Mouse (Mus musculus): ENCODE measurements around the gene Mgam. TPM values are rescaled to one million over a fixed set of nuclear protein-coding genes. Genes with fewer than 3 reads are reported as not detected.
"Not testable (repeated sequence)": the region's sequence is repeated elsewhere in the genome, so short reads cannot be mapped to it uniquely, and the experiment has no call there.

Mgam gene
- polyA plus RNA-seq, 1 experiment = 3.3 TPM

- TF ChIP-seq POLR2A (IDR thresholded peaks at IDR 0.05; ENCODE audit: insufficient read length, low read depth) = no peak
- no peak for TF ChIP-seq E2F4 (IDR thresholded peaks at IDR 0.05; ENCODE audit: insufficient read depth)
- no peak for TF ChIP-seq TCF12 (IDR thresholded peaks at IDR 0.05; ENCODE audit: insufficient read depth, poor library complexity, severe bottlenecking)
- no peak for TF ChIP-seq SRF (IDR thresholded peaks at IDR 0.05; ENCODE audit: control insufficient read depth, insufficient read length, low read depth)
- no peak for TF ChIP-seq CEBPB (IDR thresholded peaks at IDR 0.05; ENCODE audit: insufficient read depth, poor library complexity, severe bottlenecking)
- TF ChIP-seq TCF3 (IDR thresholded peaks at IDR 0.05; ENCODE audit: insufficient read length, low read depth) = no peak
- TF ChIP-seq REST (IDR thresholded peaks at IDR 0.05; ENCODE audit: insufficient read depth, insufficient read length) = no peak
- Histone ChIP-seq H3ac (ENCODE audit: control insufficient read depth, insufficient read length) (no peak overlapping the region), H3K79me2 (ENCODE audit: control insufficient read depth, insufficient read depth) (no peaks in the 10 kb centered on the region), H3K27me3 (ENCODE audit: control insufficient read depth, insufficient read depth, insufficient read length) (no peaks in the 10 kb centered on the region), H3K4me3 (no peak overlapping the region), H3K4me2 (ENCODE audit: low read depth) (no peak overlapping the region), H3K36me3 (ENCODE audit: control insufficient read depth, insufficient read depth) (no peaks in the 10 kb centered on the region)
These were observed 60.5 kb downstream of the Mgam start for GRCm38 (mm10) chr6:40689180-40689579.

- not testable (repeated sequence) for H3ac ChIP-seq (ENCODE audit: control insufficient read depth, insufficient read length); H3K36me3 ChIP-seq (ENCODE audit: control insufficient read depth, insufficient read depth); H3K27me3 ChIP-seq (ENCODE audit: control insufficient read depth, insufficient read depth, insufficient read length); H3K4me2 ChIP-seq (ENCODE audit: low read depth); H3K79me2 ChIP-seq (ENCODE audit: control insufficient read depth, insufficient read depth); H3K4me3 ChIP-seq
- peak in 1 of 3 experiments; percentile 17 for TF ChIP-seq MYOD1 (IDR thresholded peaks at IDR 0.05; ENCODE audit: control insufficient read depth in 1 of 3, insufficient read length in 2 of 3, low read depth in 2 of 3)
These were observed 63.4 kb downstream of the Mgam start for GRCm38 (mm10) chr6:40692007-40692406.

GRCm38 (mm10) chr6:40713494-40713893, 84.9 kb downstream of the Mgam start:
- H3K4me2 ChIP-seq (ENCODE audit: low read depth); H3K79me2 ChIP-seq (ENCODE audit: control insufficient read depth, insufficient read depth); H3K27me3 ChIP-seq (ENCODE audit: control insufficient read depth, insufficient read depth, insufficient read length); H3K4me3 ChIP-seq; H3K36me3 ChIP-seq (ENCODE audit: control insufficient read depth, insufficient read depth); H3ac ChIP-seq (ENCODE audit: control insufficient read depth, insufficient read length): not testable (repeated sequence)

- Histone ChIP-seq H3K79me2 (ENCODE audit: control insufficient read depth, insufficient read depth) (no peaks in the 10 kb centered on the region), H3K4me2 (ENCODE audit: low read depth) (no peak overlapping the region), H3K4me3 (no peak overlapping the region), H3ac (ENCODE audit: control insufficient read depth, insufficient read length) (no peak overlapping the region), H3K27me3 (ENCODE audit: control insufficient read depth, insufficient read depth, insufficient read length) (no peaks in the 10 kb centered on the region), H3K36me3 (ENCODE audit: control insufficient read depth, insufficient read depth) (no peaks in the 10 kb centered on the region)
- TF ChIP-seq CEBPB (IDR thresholded peaks at IDR 0.05; ENCODE audit: insufficient read depth, poor library complexity, severe bottlenecking) (no peak), USF1 (IDR thresholded peaks at IDR 0.05; ENCODE audit: low read depth) (no peak), TCF3 (IDR thresholded peaks at IDR 0.05; ENCODE audit: insufficient read length, low read depth) (no peak), MYOD1 (IDR thresholded peaks at IDR 0.05; ENCODE audit: control insufficient read depth in 1 of 3, insufficient read length in 2 of 3, low read depth in 2 of 3) (no peak)
These were observed 87.1 kb downstream of the Mgam start for GRCm38 (mm10) chr6:40715705-40716104.

GRCm38 (mm10) chr6:40728506-40728905, 99.9 kb downstream of the Mgam start:
- H3K79me2 ChIP-seq (ENCODE audit: control insufficient read depth, insufficient read depth); H3ac ChIP-seq (ENCODE audit: control insufficient read depth, insufficient read length); H3K4me3 ChIP-seq; H3K36me3 ChIP-seq (ENCODE audit: control insufficient read depth, insufficient read depth); H3K27me3 ChIP-seq (ENCODE audit: control insufficient read depth, insufficient read depth, insufficient read length): not testable (repeated sequence)
- H3K4me2 ChIP-seq (ENCODE audit: low read depth) = peak overlapping the region; percentile 25
- TF ChIP-seq MYOD1 (IDR thresholded peaks at IDR 0.05; ENCODE audit: control insufficient read depth in 1 of 3, insufficient read length in 2 of 3, low read depth in 2 of 3) = peak in 1 of 3 experiments; percentile 39

GRCm38 (mm10) chr6:40739545-40739944, 110.9 kb downstream of the Mgam start:
- no peak for TF ChIP-seq E2F4 (IDR thresholded peaks at IDR 0.05; ENCODE audit: insufficient read depth)
- TF ChIP-seq CEBPB (IDR thresholded peaks at IDR 0.05; ENCODE audit: insufficient read depth, poor library complexity, severe bottlenecking) = peak; percentile 60; the same call in 1 of the 2 replicates
- H3K4me2 ChIP-seq (ENCODE audit: low read depth) = peak overlapping the region; percentile 47

GRCm38 (mm10) chr6:40749030-40749429, 120.4 kb downstream of the Mgam start:
- H3K79me2 ChIP-seq (ENCODE audit: control insufficient read depth, insufficient read depth); H3K27me3 ChIP-seq (ENCODE audit: control insufficient read depth, insufficient read depth, insufficient read length); H3ac ChIP-seq (ENCODE audit: control insufficient read depth, insufficient read length); H3K4me3 ChIP-seq; H3K36me3 ChIP-seq (ENCODE audit: control insufficient read depth, insufficient read depth); H3K4me2 ChIP-seq (ENCODE audit: low read depth): not testable (repeated sequence)

More at GRCm38 (mm10) chr6:40739545-40739944, 110.9 kb downstream of the Mgam start:
- Histone ChIP-seq H3K79me2 (ENCODE audit: control insufficient read depth, insufficient read depth) (no peaks in the 10 kb centered on the region), H3ac (ENCODE audit: control insufficient read depth, insufficient read length) (no peak overlapping the region), H3K4me3 (no peak overlapping the region), H3K36me3 (ENCODE audit: control insufficient read depth, insufficient read depth) (no peaks in the 10 kb centered on the region), H3K27me3 (ENCODE audit: control insufficient read depth, insufficient read depth, insufficient read length) (no peaks in the 10 kb centered on the region)

All from myocyte (in vitro differentiated cells).